Mouse (Mus musculus): ENCODE results near the gene Adgra3. TPM values are rescaled to one million over a fixed set of nuclear protein-coding genes. Genes with fewer than 3 reads are reported as not detected.

The Adgra3 gene
- 7.0 TPM for polyA plus RNA-seq (2015; fragmentation: Illumina TruSeq; extraction: RNeasy Lipid Tissue Mini Kit (QIAGEN cat#74804); ENCODE audit: insufficient read depth, low read depth, low replicate concordance)

GRCm38 (mm10) chr5:50058421-50059286 lies at the start of gene Adgra3:
Gene Adgra3, minus strand, starts transcription at chr5:50059006.

